Mouse (Mus musculus) MN1 (cell line): ENCODE data around the gene Rps6ka3.
A peak's percentile ranks its signal among the peaks of the same experiment; 100 is the strongest.

ENCODE experiments used
- DNase-seq: peaks from one replicate; pipeline ENCODE4 v3.0.0-alpha.2; 2016; ENCODE audit warnings: low spot score

Rps6ka3 gene

DNA sequence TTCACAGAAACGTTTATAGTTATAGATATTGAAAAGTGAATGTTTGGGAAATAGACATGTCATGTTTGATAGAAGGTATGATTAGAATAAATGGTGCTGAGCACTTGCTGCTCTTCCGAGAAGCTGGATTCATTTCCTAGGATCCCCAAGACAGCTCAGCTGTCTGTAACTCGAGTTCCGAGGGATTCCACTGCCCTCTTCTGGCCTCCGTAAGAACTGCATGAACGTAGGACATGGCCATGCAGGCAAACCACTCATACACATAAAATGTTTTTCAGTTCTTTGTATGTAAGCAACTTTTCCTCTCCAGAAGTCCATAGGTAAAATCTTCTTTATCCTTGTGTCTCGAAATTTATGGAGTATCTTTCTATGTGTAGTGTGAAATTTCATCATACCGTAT, 111.2 kb downstream of the Rps6ka3 start:
- peak; percentile 45 for DNase-seq

DNA sequence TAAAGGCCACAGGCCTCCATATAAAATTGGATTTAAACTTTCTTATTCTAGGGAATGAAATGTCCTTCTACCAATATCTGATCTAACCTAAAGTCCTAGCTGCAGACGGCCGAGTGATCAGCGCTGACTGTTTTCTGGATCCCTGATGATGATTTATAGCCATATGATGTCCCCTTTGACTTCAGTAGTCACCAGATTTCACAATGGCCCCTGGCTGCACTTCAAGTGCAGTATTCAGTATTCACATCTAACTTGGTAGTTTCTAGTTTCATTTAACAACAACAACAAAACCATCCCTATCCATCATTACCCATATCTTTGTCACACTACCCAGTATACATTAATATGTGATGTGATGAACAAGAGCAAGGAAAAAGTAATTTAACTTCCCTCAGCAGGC, 154.4 kb downstream of the Rps6ka3 start:
- DNase-seq: no peak

DNA sequence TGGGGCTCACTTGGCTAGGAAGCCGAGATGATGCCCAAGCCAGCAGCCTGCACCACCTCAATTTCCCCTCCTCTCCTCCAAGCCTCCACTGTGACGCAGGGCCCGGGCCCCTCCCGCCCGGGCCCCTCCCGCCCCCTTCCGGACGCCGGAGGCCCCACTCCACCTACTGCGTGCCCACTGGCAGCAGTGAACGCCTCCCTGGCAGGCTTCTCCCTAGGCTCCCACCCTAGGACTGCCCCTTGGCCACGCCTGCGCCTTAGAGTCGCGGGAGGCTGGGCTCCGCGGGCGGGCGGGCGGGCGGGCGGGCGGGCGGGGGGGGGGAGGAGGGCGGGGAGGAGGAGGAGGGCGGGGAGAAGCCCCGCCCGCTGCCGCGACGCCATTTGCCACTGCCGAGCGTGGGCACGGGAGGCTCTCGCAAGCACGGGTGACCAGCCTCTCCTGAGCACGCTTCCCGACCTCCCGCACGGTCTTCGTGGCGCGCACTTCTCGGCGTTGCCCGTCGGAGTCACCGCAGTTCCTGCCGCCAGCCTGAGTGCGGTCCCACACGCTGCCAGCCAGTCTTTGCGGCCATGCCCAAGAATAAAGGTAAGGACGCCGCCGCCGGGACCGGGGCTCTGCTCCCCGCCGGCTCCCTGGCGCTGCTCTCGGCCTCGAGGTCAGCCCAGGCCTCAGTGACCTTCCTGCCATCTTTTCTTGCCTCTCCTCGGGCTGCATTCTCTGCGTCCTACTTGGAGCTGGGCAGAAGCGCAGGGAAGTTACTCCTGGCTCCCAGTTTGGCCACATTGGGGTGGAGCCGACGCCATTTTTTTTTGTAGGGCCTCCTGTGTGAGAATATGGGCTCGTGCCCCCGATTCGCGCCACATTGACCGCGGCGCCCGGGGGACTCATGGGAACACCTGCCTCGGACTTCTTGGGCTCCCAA, 162.0 kb downstream of the Rps6ka3 start, which contains the start of gene Eif1ax:
TSS of gene Eif1ax (plus strand) at position 348 of the 922 bp plus-strand sequence.
- peak; percentile 87 for DNase-seq

DNA sequence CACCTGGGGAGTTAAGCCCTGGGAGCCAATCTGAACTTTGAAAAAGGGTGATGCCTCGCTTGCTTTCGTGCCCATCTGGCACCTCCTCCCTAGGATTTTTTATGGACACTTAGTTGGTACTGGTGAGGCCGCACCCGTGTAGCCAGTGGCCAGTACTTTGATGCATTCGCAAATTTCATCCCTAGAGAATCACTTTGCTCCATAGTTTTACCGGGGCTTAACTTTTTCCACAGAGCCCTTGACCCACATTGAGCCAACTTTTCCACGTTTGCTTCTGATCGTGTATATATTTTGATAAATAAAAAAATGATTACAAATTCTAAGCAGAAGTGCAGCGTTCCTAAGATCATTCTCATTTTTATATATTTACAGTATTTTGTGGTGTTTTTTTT, 162.6 kb downstream of the Rps6ka3 start:
- DNase-seq: no peak

DNA sequence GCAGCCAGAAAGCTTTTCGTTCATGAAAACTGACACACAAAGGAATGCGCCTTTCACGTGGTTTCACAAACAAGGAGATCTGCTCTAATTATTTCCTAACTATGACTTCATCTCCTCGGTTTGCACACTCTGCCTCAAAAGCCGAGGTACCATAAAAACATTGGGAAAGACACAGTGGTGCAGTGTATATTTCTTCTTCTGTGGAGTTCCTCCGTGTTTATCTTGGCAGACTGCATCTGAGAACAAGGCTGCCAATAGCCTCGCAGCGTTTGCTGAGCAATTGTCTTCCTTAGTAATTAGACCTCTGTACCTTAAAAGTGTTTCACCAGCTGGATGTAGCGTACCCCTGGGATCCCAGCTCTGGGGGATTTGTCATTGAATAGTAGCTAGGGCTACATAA, 177.0 kb downstream of the Rps6ka3 start:
- DNase-seq: no peak

DNA sequence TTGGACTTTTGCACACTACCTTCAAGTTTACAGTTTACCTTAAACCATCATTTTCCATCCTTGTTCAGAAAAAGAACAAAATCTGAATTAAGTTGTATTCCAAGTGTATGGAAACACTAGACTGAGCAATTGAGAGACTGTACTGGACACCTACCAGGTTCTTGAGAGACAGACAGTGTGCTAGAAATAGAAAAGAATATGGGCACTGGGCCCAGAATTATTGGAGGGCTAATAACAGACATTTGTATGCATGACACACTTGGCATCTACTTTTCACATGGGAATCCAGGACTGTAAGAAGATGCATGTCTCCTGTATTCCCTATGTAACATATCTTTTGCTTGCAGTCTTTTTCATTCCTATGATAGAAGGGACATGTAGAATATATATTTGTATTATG, 178.8 kb downstream of the Rps6ka3 start:
- no peak for DNase-seq

DNA sequence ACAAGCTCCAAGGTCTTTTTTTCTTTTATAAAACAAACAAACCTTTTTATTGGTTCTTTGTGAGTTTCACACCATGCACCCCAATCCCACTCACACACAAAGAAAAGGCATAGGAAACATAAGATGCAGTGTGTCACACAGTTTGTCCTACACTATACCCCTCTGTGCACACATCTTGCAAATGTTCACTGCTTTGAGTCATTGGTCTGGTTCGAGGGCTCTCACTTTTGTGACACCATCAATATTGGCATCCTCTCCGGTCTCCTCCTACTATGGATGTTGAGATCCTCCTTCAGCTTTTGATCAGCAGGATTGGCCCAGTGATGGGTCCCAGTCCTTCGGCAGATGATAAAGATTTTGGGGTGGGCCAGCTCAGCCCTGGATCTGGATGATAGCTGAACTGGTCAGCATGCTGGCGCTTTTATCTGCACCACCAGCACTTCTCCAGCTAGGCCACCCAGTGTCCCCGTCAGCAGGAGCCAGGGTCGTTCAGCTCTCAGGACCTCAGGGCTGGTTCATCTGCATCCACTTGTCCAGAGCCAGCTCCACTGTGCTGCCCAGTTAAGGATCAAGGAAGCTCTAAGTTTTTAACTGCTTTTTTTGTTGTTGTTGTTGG, 180.3 kb downstream of the Rps6ka3 start:
- no peak for DNase-seq

DNA sequence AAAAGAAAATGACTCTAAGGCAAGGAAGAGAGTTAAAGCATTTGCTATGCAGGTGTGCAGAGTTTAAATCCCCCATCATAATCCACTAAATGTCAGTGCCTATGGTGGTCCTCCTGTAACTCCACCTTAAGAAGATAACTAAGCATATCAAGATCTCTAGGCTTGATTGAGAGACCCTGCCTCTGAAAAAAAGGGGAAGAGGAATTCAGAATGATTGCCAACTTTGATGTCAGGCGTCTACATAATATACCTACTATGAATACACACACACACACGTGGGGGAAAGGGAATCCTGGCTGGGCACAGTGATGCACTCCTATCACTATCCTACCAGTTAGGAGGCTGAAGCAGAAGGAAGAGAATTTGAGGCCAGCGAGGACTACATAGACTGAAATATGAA, 181.1 kb downstream of the Rps6ka3 start:
- no peak for DNase-seq

DNA sequence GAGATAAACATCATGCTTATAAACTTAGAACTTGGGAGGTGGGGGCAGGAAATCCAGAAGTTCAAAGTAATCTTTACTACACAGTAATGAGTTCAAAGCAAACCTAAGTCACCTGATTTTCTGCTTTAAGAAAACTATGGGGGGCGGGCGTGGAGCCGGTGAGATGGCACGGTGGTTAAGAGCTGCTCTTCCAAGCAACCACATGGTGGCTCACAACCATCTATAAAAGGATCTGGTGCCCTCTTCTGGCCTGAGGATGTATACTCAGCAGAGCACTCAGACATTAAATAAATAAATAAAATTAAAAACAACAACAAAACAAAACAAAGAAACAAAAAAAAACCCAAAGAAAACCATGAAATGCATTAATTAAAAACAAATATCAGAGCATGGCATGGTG, 199.1 kb downstream of the Rps6ka3 start:
- DNase-seq: peak; percentile 31

DNA sequence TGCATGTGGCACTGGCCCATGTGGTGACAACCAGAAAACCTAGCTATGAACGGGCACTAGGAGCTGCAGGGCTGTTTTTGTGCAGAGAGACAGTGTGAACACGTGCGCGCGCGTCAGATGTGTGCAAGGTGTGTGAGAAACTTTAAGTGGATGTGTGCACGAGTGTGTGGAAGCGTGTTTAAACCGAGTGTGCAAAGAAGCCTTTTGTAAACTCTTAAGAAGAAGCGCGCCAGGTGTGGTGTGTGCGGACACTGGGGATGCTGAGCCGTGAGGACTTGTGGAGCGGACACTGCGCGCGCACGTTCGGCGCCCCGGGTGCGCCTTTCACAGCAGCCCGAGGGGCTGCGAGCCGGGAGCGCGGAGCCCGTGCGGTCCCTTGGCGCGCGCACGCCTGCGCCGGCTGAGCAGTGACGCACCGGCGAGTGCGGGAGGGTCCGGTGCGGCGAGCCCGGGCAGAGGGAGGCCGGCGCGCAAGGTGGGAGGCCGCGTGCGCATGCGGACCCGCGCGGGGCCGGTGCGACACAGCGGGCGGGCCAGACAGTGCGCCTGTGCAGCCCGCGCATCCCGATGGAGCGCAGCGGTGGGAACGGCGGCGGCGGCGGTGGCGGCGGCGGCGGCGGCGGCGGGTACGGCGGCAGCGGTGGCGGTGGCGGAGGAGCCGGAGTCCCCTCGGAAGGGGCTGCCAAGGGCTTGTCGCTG, 204.2 kb downstream of the Rps6ka3 start, which contains the start of gene Map7d2:
TSS of gene Map7d2 (plus strand) at position 443 of the 699 bp plus-strand sequence.
- peak; percentile 53 for DNase-seq

DNA sequence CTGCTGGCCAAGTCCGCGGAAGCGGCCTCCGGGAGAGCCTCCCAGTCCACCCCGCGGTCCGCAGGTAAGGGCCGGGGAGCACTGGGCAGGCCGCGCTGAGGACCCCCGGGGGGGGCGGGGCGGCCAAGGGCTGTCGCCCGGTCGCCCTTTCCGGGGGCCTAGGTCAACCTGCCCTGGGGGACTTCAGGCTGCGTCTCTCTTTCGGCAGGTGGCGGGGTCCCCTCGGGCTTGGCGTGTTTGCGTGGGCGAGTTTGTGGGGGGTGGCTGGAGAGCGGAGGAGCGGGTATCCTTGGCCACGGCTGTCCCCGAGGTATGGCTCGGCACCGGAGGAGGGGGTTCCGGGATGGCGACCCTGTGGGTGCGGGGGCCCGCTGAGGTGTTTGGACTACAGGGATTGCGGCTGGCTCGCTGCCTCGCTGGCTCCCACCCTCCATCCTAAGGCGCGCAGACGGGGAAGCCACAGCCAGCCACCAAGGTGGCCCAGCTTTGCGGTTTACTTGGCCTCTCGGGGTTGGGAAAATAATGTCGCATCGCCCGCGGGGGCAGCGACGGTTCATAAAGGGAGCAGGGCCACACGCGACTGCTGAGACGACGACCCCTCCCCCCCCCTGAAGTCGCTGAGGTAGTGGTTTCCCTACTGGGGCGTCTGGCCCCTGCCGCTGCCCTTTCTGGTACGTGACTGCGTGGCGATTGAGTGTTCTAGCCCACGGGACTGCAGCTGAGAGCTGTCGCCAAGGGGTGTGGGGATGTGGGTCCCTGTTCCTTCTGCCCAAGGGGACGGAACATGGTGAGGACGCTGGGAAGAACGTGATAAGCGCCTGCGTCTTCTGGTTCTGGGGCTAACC, 204.9 kb downstream of the Rps6ka3 start:
- peak; percentile 7 for DNase-seq
